Mouse (Mus musculus): ENCODE data around the gene Xlr5a. TPM values are rescaled to one million over a fixed set of nuclear protein-coding genes. Genes with fewer than 3 reads are reported as not detected.
"Not testable (repeated sequence)": the region's sequence is repeated elsewhere in the genome, so short reads cannot be mapped to it uniquely, and the experiment has no call there.

Gene Xlr5a
- total RNA-seq, 1 experiment from 2014 or later = 0.24 TPM

GRCm38 (mm10) chrX:73143218-73143618 lies 149.6 kb downstream of the Xlr5a start:
- DNase-seq = not testable (repeated sequence)

GRCm38 (mm10) chrX:73122859-73123829 lies 169.6 kb downstream of the Xlr5a start:
- DNase-seq = not testable (repeated sequence)

GRCm38 (mm10) chrX:73116747-73117146 lies 176.0 kb downstream of the Xlr5a start, which contains the start of gene Gm14685:
Gene Gm14685 (plus strand): TSS chrX:73117047.
- DNase-seq = not testable (repeated sequence)

GRCm38 (mm10) chrX:73096941-73097508 lies 195.8 kb downstream of the Xlr5a start, which contains the start of gene Xlr3a:
Gene Xlr3a (minus strand): TSS chrX:73097095.
- not testable (repeated sequence) for DNase-seq

- not testable (repeated sequence) for DNase-seq
These were observed 210.3 kb downstream of the Xlr5a start, which contains the start of gene Xlr4a for GRCm38 (mm10) chrX:73082267-73083055. Gene Xlr4a (minus strand): TSS chrX:73082478.

GRCm38 (mm10) chrX:73066765-73067312 lies 225.9 kb downstream of the Xlr5a start:
- DNase-seq = not testable (repeated sequence)

- no peak for DNase-seq
These were observed 228.4 kb downstream of the Xlr5a start, which contains the start of gene Pnma3 for GRCm38 (mm10) chrX:73064415-73064793. Gene Pnma3 (plus strand): TSS chrX:73064787.

GRCm38 (mm10) chrX:73063512-73064414 lies 229.0 kb downstream of the Xlr5a start:
- no peak for DNase-seq

- DNase-seq = no peak
These were observed 230.5 kb downstream of the Xlr5a start for GRCm38 (mm10) chrX:73062323-73062722.

- DNase-seq = no peak
These were observed 231.2 kb downstream of the Xlr5a start for GRCm38 (mm10) chrX:73061528-73061927.

Other genes with a start within 250 kb of the Xlr5a start
- gene Pnma3, start 228.2 kb downstream of the Xlr5a start, total RNA-seq (2021) = 0.29 and 0.36 TPM in 2 replicates
- 1.3 TPM in 1 of 2 replicates, not detected in the other for gene Xlr4a, start 210.5 kb downstream of the Xlr5a start, total RNA-seq (2021)
- gene Xlr3a, start 195.9 kb downstream of the Xlr5a start, total RNA-seq (2021) = 1.4 and 2.2 TPM in 2 replicates
- gene Gm14685, start 175.9 kb downstream of the Xlr5a start, total RNA-seq (2021) = 0.18 TPM in 1 of 2 replicates, not detected in the other
- not detected in 2 replicates for gene Xlr5b, start 144.2 kb downstream of the Xlr5a start, total RNA-seq (2021)
- gene DXBay18, start 143.5 kb downstream of the Xlr5a start, total RNA-seq (2021) = not detected in 2 replicates
- not detected in 2 replicates for gene Spin2d, start 116.0 kb downstream of the Xlr5a start, total RNA-seq (2021)
- 4.1 and 5.9 TPM in 2 replicates for gene Xlr3b, start 100.8 kb downstream of the Xlr5a start, total RNA-seq (2021)
- gene Xlr4b, start 78.6 kb downstream of the Xlr5a start, total RNA-seq (2021) = not detected in 2 replicates
- 9.4 and 11.7 TPM in 2 replicates for gene F8a, start 64.7 kb downstream of the Xlr5a start, total RNA-seq (2021)
- gene Xlr4c, start 49.8 kb downstream of the Xlr5a start, total RNA-seq (2021) = not detected in 2 replicates
- 0.21 TPM in 1 of 2 replicates, not detected in the other for gene Xlr3c, start 27.6 kb downstream of the Xlr5a start, total RNA-seq (2021)
- gene Xlr5c, start within 50 bp of the Xlr5a start, total RNA-seq (2021) = not detected in 2 replicates
- not detected in 2 replicates for gene Gm45015, start 43.9 kb upstream of the Xlr5a start, total RNA-seq (2021)
- 23.0 and 27.0 TPM in 2 replicates for gene Zfp275, start 49.6 kb upstream of the Xlr5a start, total RNA-seq (2021)
- gene Gm18336, start 105.8 kb upstream of the Xlr5a start, total RNA-seq (2021) = not detected in 2 replicates
- 0.19 and 0.24 TPM in 2 replicates for gene Zfp92, start 118.1 kb upstream of the Xlr5a start, total RNA-seq (2021)
- not detected in 2 replicates for gene Trex2, start 142.4 kb upstream of the Xlr5a start, total RNA-seq (2021)
- gene Haus7, start 166.1 kb upstream of the Xlr5a start, total RNA-seq (2021) = 27.7 and 31.8 TPM in 2 replicates
- 185 and 205 TPM in 2 replicates for gene Bgn, start 190.6 kb upstream of the Xlr5a start, total RNA-seq (2021)
- 38.1 and 43.3 TPM in 2 replicates for gene Atp2b3, start 210.1 kb upstream of the Xlr5a start, total RNA-seq (2021)